Mouse (Mus musculus) right cerebral cortex, postnatal 36 days (tissue): ENCODE data around the gene Olfr1390.
"Not testable (repeated sequence)": the region's sequence is repeated elsewhere in the genome, so short reads cannot be mapped to it uniquely, and the experiment has no call there.

Experiments
- DNase-seq, 2 experiments: peaks; one replicate each; pipeline ENCODE4 v3.0.0; 2022; ENCODE audit warnings: low spot score in 2 of 2, mixed read lengths in 1 of 2

Gene Olfr1390

GRCm38 (mm10) chr11:49334888-49335287, at the start of gene Olfr1390:
Gene Olfr1390 (plus strand): TSS chr11:49335188.
- DNase-seq = no peak

DNA sequence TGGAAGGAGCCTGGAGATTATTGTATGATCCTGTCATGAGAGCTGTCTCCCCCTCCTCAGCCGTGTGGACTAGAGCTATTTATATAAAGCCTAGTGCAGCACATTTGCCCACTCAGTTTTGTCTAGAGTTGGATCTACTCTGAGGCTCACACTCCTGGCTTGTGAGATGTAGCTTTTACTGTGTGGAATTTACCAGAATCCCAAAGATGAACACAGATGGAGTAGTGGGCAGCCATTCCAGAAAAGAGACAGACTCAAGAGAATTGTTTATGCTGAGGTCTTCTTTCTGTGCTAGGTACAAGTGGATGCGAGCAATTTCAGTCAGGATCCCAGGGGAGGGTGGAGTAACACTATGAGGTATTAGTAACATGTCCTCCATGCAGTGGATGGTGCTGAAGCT, 47.7 kb upstream of the Olfr1390 start:
- peak; percentile 22 to 54 for DNase-seq

DNA sequence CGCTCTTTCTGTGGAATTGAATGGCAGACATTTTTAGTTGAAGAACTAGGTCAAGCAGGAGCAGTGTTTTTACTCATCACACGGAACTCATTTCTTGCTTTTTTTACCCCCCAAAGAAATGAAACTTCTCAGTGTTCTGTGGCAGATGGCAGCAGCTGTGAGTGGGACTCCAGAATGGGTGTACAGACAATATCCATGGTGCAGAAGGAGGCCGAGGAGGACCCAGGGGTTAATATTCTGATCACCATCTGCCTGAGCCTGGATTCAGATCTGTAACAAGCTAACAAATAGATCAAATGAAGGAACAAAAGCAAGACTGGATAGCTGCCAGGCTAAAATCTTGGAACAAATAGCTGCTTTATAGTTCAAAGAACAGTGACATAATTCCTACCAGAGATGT, 42.2 kb upstream of the Olfr1390 start:
- peak; percentile 35 to 61 for DNase-seq

DNA sequence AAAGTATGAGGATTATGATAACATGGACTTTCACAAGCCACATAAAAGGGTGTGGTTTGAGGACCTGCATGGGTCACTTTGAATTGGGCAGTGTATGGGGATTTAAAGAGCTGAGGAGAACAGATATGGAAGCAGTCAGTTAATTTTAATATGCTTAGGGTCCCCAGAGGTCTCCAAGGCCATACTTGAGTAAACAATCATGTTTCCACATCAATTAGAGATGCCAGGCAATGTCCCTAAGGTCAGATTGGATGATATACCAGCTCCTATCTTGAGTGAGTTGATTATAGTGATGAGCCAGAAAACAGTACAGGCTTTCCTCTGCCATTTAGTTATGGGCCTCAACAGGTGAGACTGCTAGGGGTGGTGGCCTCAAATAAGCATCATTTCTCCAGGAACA, 30.5 kb upstream of the Olfr1390 start, which contains the start of gene Olfr10:
Olfr10 (plus strand) TSS at position 301 of the 400 bp plus-strand sequence.
- DNase-seq = no peak

GRCm38 (mm10) chr11:49308547-49308946, 26.4 kb upstream of the Olfr1390 start:
- not testable (repeated sequence) for DNase-seq

DNA sequence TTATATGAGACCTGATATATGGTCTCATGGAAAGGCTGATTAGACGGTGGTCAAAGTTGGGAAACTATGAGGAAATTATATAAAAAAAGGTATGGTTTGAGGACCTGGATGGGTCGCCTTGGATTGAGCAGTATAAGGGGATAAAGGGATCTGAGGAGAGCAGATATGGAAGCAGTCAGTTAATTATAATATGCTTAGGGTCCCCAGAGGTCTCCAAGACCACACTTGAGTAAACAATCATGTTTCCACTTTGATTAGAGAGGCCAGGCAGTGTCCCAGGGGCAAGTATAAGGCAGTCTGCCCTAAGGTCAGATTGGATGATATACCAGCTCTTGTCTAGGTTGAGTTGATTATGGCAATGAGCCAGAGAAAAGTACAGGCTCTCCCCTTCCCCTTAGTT, 12.5 kb upstream of the Olfr1390 start, which contains the start of gene Olfr1391:
Olfr1391 (plus strand) TSS at position 301 of the 400 bp plus-strand sequence.
- DNase-seq = no peak

DNA sequence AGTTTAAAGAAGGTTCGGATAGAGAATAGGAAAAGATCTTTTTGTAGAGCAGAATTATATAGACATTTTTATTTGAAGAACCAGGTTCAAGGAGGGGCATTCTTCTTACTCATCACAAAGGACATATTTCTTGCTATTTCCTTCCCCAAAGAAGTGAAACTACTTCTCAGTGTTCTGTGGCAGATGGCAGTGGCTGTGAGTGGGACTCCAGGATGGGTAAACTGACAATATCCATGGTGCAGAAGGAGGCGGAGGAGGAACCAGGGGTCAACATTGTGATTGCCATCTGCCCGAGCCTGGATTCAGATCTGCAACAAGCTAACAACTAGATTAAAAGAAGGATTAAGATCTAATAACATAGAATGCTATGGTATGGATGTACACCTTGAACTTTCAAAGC, 8.3 kb upstream of the Olfr1390 start:
- DNase-seq = peak; percentile 11 to 16

DNA sequence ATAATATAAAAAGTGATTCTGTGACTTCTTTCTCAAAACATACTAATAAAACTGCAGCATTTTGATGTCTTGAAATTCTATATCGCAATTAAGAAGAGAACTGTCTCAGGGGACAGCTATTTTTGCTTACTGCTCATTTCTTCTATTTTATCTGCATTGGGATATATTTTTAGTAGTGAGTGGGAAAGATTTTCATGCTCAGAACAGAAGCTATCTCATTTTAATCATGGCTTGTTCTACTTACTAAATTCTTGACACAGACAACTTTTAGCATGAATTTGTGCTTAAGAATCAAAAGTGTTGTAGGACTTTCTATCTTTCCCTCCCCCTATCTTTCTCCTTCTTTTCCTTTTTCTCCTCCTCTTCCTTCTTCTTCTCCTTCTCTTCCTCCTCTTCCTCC, 5.3 kb upstream of the Olfr1390 start:
- no peak for DNase-seq

DNA sequence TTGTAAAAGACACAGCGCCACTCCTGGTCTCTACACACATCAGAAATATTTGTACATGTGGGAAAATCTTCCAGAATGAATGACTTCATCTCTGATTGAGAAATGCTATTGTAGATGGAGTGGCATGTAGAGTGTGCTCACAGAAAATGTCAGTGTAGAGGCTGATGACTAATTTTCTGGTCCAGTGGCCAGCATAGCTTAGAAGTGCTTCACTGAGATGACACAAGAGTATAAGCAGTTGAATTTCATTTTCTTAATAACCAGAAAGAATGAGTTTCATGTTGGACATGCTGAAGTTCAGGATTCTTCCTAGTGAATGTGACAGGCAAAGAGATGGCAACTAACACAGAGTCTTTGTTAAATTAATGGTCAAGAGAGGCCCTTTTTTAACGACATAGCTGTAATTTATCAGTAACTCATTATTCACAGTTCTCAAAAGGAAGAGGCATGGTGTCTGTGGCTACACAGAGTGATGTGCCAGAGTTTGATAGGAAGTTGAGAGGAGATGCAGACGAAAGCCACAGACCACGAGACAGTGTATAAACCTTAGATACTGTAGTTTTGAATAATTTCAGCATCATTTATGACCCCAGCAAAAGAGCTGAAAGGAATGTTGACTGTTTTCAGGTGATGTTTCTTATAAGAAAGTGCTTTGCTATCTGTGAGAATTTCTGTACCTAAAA, 2.3 kb downstream of the Olfr1390 start:
- DNase-seq = no peak

DNA sequence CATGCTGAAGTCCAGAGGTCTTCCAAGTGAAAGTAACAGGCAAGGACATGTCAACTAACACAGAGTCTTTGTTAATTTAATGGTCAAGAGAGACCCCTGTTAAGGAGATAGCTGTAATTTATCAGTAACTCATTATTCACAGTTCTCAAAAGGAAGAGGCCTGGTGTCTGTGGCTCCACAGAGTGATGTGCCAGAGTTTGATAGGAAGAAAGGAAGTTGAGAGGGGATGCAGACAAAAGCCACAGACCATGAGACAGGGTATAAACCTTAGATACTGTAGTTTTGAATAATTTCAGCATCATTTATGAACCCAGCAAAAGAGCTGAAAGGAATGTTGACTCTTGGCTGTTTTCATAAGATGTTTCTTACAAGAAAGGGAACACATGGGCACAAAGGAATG, 48.1 kb downstream of the Olfr1390 start:
- DNase-seq = no peak

DNA sequence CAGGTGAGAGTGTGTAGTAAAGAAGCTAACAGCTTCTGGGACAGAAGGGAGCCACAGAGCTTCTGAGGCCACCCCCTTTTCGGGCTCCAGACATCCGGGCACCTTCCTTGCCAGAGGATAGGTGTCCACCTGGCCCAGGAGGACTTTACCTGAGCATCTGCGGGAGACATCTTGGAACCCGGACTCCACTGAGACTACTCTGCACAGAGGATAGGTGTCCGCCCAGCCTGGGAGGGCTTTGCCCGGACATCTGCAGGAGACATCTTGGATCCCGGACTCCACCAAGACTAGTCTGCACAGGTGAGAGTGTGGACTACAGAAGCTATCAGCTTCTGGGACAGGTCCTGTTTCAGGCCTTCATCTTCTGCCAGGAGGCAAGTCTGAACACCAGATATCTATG, 51.1 kb downstream of the Olfr1390 start:
- DNase-seq = not testable (repeated sequence)
